Mouse (Mus musculus) megakaryocyte, embryonic 14.5 days (primary cell): Measurements from ENCODE around the gene Erbb4. TPM values are rescaled to one million over a fixed set of nuclear protein-coding genes. Genes with fewer than 3 reads are reported as not detected.

Experiments
- H3K27me3 ChIP-seq: replicated peaks from 2 replicates; pipeline ENCODE3; 2012; ENCODE audit warnings: inconsistent platforms
- H3K36me3 ChIP-seq: replicated peaks from 2 replicates; pipeline ENCODE3; 2012; ENCODE audit warnings: low read length, inconsistent platforms, mixed read lengths
- H3K4me1 ChIP-seq: 2 replicates; pipeline ENCODE4 v1.6.1; 2012; ENCODE audit warnings: inconsistent platforms
- H3K4me3 ChIP-seq: replicated peaks from 2 replicates; pipeline ENCODE3; 2012; ENCODE audit warnings: moderate library complexity, mild to moderate bottlenecking, inconsistent platforms
- H3K9me3 ChIP-seq: 2 replicates; pipeline ENCODE4 v1.6.1; 2012; ENCODE audit warnings: inconsistent platforms
- FLI1 ChIP-seq: IDR thresholded peaks from 2 replicates; pipeline ENCODE4 v1.6.1; 2012; ENCODE audit warnings: low read length, inconsistent platforms, mixed read lengths
- GATA1 ChIP-seq: IDR thresholded peaks from 3 replicates; pipeline ENCODE4 v1.6.1; 2012; ENCODE audit warnings: mixed read lengths, low read length, inconsistent platforms, borderline replicate concordance
- polyA plus RNA-seq: library from polyadenylated mRNA; stranded (reverse); fragments of >175 nt; gene quantifications from 2 replicates; pipeline ENCODE4 v1.2.3, GENCODE M21; 2012; ENCODE audit warnings: low replicate concordance; ENCODE audit not compliant: insufficient read depth

Erbb4 gene
- polyA plus RNA-seq, 1 experiment = not detected

- Histone ChIP-seq H3K9me3 (no peaks in the 10 kb centered on the region), H3K36me3 (no peaks in the 10 kb centered on the region), H3K4me3 (no peak overlapping the region), H3K4me1 (no peaks in the 10 kb centered on the region), H3K27me3 (no peaks in the 10 kb centered on the region)
- no peak for TF ChIP-seq FLI1
- no peak for TF ChIP-seq GATA1
Observed at GRCm38 (mm10) chr1:68956766-68957533, 150.9 kb downstream of the Erbb4 start.

GRCm38 (mm10) chr1:68955482-68955881 lies 152.4 kb downstream of the Erbb4 start:
- H3K4me3 ChIP-seq = no peak overlapping the region
- TF ChIP-seq GATA1 = no peak
- TF ChIP-seq FLI1 = no peak
- no peaks in the 10 kb centered on the region for H3K36me3 ChIP-seq
- H3K4me1 ChIP-seq = no peaks in the 10 kb centered on the region
- no peaks in the 10 kb centered on the region for H3K27me3 ChIP-seq
- no peaks in the 10 kb centered on the region for H3K9me3 ChIP-seq

- Histone ChIP-seq H3K27me3 (no peaks in the 10 kb centered on the region), H3K4me1 (no peaks in the 10 kb centered on the region), H3K9me3 (no peaks in the 10 kb centered on the region), H3K36me3 (no peaks in the 10 kb centered on the region), H3K4me3 (no peak overlapping the region)
- TF ChIP-seq FLI1 = no peak
- TF ChIP-seq GATA1 = no peak
Observed at GRCm38 (mm10) chr1:68943141-68943540, 164.7 kb downstream of the Erbb4 start.

GRCm38 (mm10) chr1:68934804-68935203 lies 173.1 kb downstream of the Erbb4 start:
- H3K4me3 ChIP-seq = no peak overlapping the region
- H3K27me3 ChIP-seq = no peaks in the 10 kb centered on the region
- no peak for TF ChIP-seq FLI1
- TF ChIP-seq GATA1 = no peak

GRCm38 (mm10) chr1:68933330-68934065 lies 174.4 kb downstream of the Erbb4 start:
- H3K9me3 ChIP-seq = no peaks in the 10 kb centered on the region
- H3K27me3 ChIP-seq = no peaks in the 10 kb centered on the region

More at GRCm38 (mm10) chr1:68934804-68935203, 173.1 kb downstream of the Erbb4 start:
- Histone ChIP-seq H3K9me3 (no peaks in the 10 kb centered on the region), H3K4me1 (no peaks in the 10 kb centered on the region), H3K36me3 (no peaks in the 10 kb centered on the region)

GRCm38 (mm10) chr1:68917828-68918227 lies 190.0 kb downstream of the Erbb4 start:
- TF ChIP-seq GATA1 = no peak
- no peak for TF ChIP-seq FLI1
- Histone ChIP-seq H3K36me3 (no peaks in the 10 kb centered on the region), H3K4me3 (no peak overlapping the region), H3K9me3 (no peaks in the 10 kb centered on the region), H3K27me3 (no peaks in the 10 kb centered on the region), H3K4me1 (no peaks in the 10 kb centered on the region)

More at GRCm38 (mm10) chr1:68933330-68934065, 174.4 kb downstream of the Erbb4 start:
- TF ChIP-seq GATA1 (no peak), FLI1 (no peak)
- Histone ChIP-seq H3K36me3 (no peaks in the 10 kb centered on the region), H3K4me3 (no peak overlapping the region), H3K4me1 (no peaks in the 10 kb centered on the region)

- TF ChIP-seq GATA1 = no peak
- no peak for TF ChIP-seq FLI1
- H3K27me3 ChIP-seq = no peaks in the 10 kb centered on the region
- H3K9me3 ChIP-seq = no peaks in the 10 kb centered on the region
- no peaks in the 10 kb centered on the region for H3K36me3 ChIP-seq
- H3K4me3 ChIP-seq = no peak overlapping the region
- no peaks in the 10 kb centered on the region for H3K4me1 ChIP-seq
Observed at GRCm38 (mm10) chr1:68892041-68892440, 215.8 kb downstream of the Erbb4 start.

GRCm38 (mm10) chr1:68886823-68887222 lies 221.0 kb downstream of the Erbb4 start:
- Histone ChIP-seq H3K9me3 (no peaks in the 10 kb centered on the region), H3K4me1 (no peaks in the 10 kb centered on the region), H3K4me3 (no peak overlapping the region), H3K36me3 (no peaks in the 10 kb centered on the region), H3K27me3 (no peaks in the 10 kb centered on the region)
- TF ChIP-seq GATA1 (no peak), FLI1 (no peak)

- TF ChIP-seq GATA1 (no peak), FLI1 (no peak)
- Histone ChIP-seq H3K4me1 (no peaks in the 10 kb centered on the region), H3K27me3 (no peaks in the 10 kb centered on the region), H3K4me3 (no peak overlapping the region), H3K36me3 (no peaks in the 10 kb centered on the region), H3K9me3 (0 out of 2 replicates have a peak, but pooled peaks cover 4% of the 10 kb centered on the region)
Observed at GRCm38 (mm10) chr1:68874954-68875353, 232.9 kb downstream of the Erbb4 start.

- no peak overlapping the region for H3K4me3 ChIP-seq
- no peaks in the 10 kb centered on the region for H3K4me1 ChIP-seq
- H3K9me3 ChIP-seq = 0 out of 2 replicates have a peak, but pooled peaks cover 4% of the 10 kb centered on the region
- no peaks in the 10 kb centered on the region for H3K27me3 ChIP-seq
- TF ChIP-seq GATA1 = no peak
- TF ChIP-seq FLI1 = no peak
- H3K36me3 ChIP-seq = no peaks in the 10 kb centered on the region
Observed at GRCm38 (mm10) chr1:68873635-68874020, 234.2 kb downstream of the Erbb4 start.
